Mouse (Mus musculus): Measurements from ENCODE around the gene Kat8. TPM values are rescaled to one million over a fixed set of nuclear protein-coding genes. Genes with fewer than 3 reads are reported as not detected.
A peak's percentile ranks its signal among the peaks of the same experiment; 100 is the strongest.
"Not testable (repeated sequence)": the region's sequence is repeated elsewhere in the genome, so short reads cannot be mapped to it uniquely, and the experiment has no call there.

Gene Kat8
- polyA plus RNA-seq, 1 experiment = 18.7 TPM

DNA sequence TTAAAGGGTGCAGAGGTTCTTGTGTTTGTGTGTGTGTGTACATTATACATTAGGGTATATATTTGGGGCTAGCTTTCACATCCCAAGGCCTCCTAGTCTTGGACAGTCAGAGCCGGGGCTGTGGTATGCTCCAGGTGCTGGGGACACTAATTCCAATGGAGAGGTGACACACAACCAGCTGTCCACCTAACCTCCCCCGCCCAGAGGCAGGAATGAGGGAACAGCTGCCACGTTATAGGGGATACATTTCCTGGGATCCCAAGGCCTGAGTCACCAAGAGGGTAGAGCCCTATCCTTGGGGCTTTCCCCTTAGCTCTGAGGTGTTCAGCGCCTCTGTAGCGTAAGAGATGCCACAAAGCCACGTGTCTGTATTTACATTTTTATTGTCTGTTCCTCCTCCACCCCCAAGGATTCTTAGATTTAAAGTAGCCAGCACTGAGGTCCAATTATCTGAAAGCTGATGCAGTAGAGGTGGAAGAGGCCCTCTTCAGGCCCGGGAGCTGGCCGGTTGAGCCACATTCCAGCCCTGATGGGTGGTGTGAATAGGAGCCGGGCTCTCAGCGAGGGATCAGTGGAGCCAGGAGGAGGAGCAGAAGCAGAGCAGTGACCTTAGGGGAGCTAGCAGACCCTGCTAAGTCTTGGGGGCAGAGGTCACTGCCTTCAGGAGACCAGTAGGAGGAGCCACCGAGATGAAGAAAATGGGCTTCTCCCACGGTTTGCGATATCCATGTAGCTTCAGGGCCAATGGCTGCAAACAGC, 20.1 kb downstream of the Kat8 start:
- Histone ChIP-seq H3K4me3 (ENCODE audit: insufficient read depth, poor library complexity, severe bottlenecking) (no peak overlapping the region), H3K79me2 (ENCODE audit: control insufficient read depth, insufficient read depth) (no peaks in the 10 kb centered on the region), H3K36me3 (ENCODE audit: control insufficient read depth, insufficient read depth) (no peaks in the 10 kb centered on the region), H3K79me3 (ENCODE audit: low read depth) (no peaks in the 10 kb centered on the region), H3ac (ENCODE audit: control insufficient read depth, insufficient read length, low read depth) (no peak overlapping the region), H3K27me3 (ENCODE audit: control insufficient read depth, insufficient read depth, insufficient read length) (no peaks in the 10 kb centered on the region)
- TF ChIP-seq USF1 (IDR thresholded peaks at IDR 0.05; ENCODE audit: low read depth) = peak; percentile 56
- TF ChIP-seq MYOD1 (IDR thresholded peaks at IDR 0.05; ENCODE audit: control insufficient read depth, insufficient read length, low read depth) = peak; percentile 90
- peak; percentile 84 for TF ChIP-seq MAX (IDR thresholded peaks at IDR 0.05)
- TF ChIP-seq CTCF (IDR thresholded peaks at IDR 0.05; ENCODE audit: control insufficient read depth, insufficient read depth, insufficient read length) = no peak

GRCm38 (mm10) chr7:127934075-127934474, 21.8 kb downstream of the Kat8 start:
- no peaks in the 10 kb centered on the region for H3K27me3 ChIP-seq (ENCODE audit: control insufficient read depth, insufficient read depth, insufficient read length)
- no peak overlapping the region for H3ac ChIP-seq (ENCODE audit: control insufficient read depth, insufficient read length, low read depth)
- TF ChIP-seq FOSL1 (IDR thresholded peaks at IDR 0.05; ENCODE audit: insufficient read depth, low read length, poor library complexity, severe bottlenecking) = no peak
- no peak for TF ChIP-seq MAX (IDR thresholded peaks at IDR 0.05)
- TF ChIP-seq CTCF (IDR thresholded peaks at IDR 0.05; ENCODE audit: control insufficient read depth, insufficient read depth, insufficient read length) = no peak
- no peak for TF ChIP-seq USF1 (IDR thresholded peaks at IDR 0.05; ENCODE audit: low read depth)
- TF ChIP-seq CEBPB (IDR thresholded peaks at IDR 0.05; ENCODE audit: low read depth) = no peak
- no peak for TF ChIP-seq MYOD1 (IDR thresholded peaks at IDR 0.05; ENCODE audit: control insufficient read depth, insufficient read length, low read depth)
- no peak for TF ChIP-seq MYOG (IDR thresholded peaks at IDR 0.05; ENCODE audit: control insufficient read depth, extremely low read depth, insufficient read length)
- H3K36me3 ChIP-seq (ENCODE audit: control insufficient read depth, insufficient read depth) = no peaks in the 10 kb centered on the region
- H3K79me3 ChIP-seq (ENCODE audit: low read depth) = no peaks in the 10 kb centered on the region
- no peaks in the 10 kb centered on the region for H3K79me2 ChIP-seq (ENCODE audit: control insufficient read depth, insufficient read depth)
- no peak overlapping the region for H3K4me3 ChIP-seq (ENCODE audit: insufficient read depth, poor library complexity, severe bottlenecking)

DNA sequence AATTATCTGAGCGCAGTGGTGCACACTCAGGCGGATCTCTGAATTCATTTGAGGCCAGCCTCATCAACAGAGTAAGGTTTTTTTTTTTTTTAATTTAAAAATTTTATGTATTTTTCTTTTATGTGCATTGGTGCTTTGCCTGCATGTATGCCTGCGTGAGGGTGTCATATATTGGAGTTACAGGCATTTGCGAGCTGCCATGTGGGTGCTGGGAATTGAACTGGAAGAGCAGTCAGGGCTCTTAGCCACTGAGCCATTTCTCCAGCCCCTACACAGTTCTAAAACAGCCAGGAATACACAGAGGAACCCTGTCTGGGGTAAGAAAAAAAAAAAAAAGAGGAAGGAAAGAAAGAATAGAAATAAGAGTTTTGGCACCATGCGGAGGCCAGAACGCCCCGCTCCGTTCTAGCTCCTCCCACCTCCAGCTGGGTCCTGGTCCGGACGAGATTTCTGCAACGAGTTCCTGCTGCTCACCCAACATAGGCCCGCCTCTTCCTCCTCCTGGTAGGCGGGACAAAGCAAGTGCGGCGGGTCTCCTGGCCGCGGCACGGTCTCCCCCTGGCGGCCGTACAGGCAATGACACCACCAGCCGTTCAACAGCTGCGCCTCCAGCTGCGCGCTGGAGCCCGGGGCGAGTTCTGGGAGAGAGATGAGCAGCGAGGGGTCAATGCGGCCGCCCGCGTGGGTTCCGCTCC, 22.9 kb downstream of the Kat8 start:
- H3K79me2 ChIP-seq (ENCODE audit: control insufficient read depth, insufficient read depth) = no peaks in the 10 kb centered on the region
- H3ac ChIP-seq (ENCODE audit: control insufficient read depth, insufficient read length, low read depth) = peak overlapping the region; percentile 87
- no peaks in the 10 kb centered on the region for H3K79me3 ChIP-seq (ENCODE audit: low read depth)
- H3K27me3 ChIP-seq (ENCODE audit: control insufficient read depth, insufficient read depth, insufficient read length) = no peaks in the 10 kb centered on the region
- no peaks in the 10 kb centered on the region for H3K36me3 ChIP-seq (ENCODE audit: control insufficient read depth, insufficient read depth)
- TF ChIP-seq MYOD1 (IDR thresholded peaks at IDR 0.05; ENCODE audit: control insufficient read depth, insufficient read length, low read depth) = peak; percentile 61
- no peak for TF ChIP-seq CEBPB (IDR thresholded peaks at IDR 0.05; ENCODE audit: low read depth)
- no peak for TF ChIP-seq FOSL1 (IDR thresholded peaks at IDR 0.05; ENCODE audit: insufficient read depth, low read length, poor library complexity, severe bottlenecking)
- TF ChIP-seq CTCF (IDR thresholded peaks at IDR 0.05; ENCODE audit: control insufficient read depth, insufficient read depth, insufficient read length) = peak; percentile 97
- no peak for TF ChIP-seq USF1 (IDR thresholded peaks at IDR 0.05; ENCODE audit: low read depth)
- peak overlapping the region; percentile 34 for H3K4me3 ChIP-seq (ENCODE audit: insufficient read depth, poor library complexity, severe bottlenecking)

- TF ChIP-seq USF1 (IDR thresholded peaks at IDR 0.05; ENCODE audit: low read depth) (no peak), MAX (IDR thresholded peaks at IDR 0.05) (no peak), MYOD1 (IDR thresholded peaks at IDR 0.05; ENCODE audit: control insufficient read depth, insufficient read length, low read depth) (no peak), FOSL1 (IDR thresholded peaks at IDR 0.05; ENCODE audit: insufficient read depth, low read length, poor library complexity, severe bottlenecking) (no peak), CTCF (IDR thresholded peaks at IDR 0.05; ENCODE audit: control insufficient read depth, insufficient read depth, insufficient read length) (no peak), MYOG (IDR thresholded peaks at IDR 0.05; ENCODE audit: control insufficient read depth, extremely low read depth, insufficient read length) (no peak), CEBPB (IDR thresholded peaks at IDR 0.05; ENCODE audit: low read depth) (no peak)
- H3K4me3 ChIP-seq (ENCODE audit: insufficient read depth, poor library complexity, severe bottlenecking) = peak overlapping the region; percentile 34
- no peaks in the 10 kb centered on the region for H3K36me3 ChIP-seq (ENCODE audit: control insufficient read depth, insufficient read depth)
- H3K79me3 ChIP-seq (ENCODE audit: low read depth) = no peaks in the 10 kb centered on the region
- H3K27me3 ChIP-seq (ENCODE audit: control insufficient read depth, insufficient read depth, insufficient read length) = no peaks in the 10 kb centered on the region
- H3ac ChIP-seq (ENCODE audit: control insufficient read depth, insufficient read length, low read depth) = peak overlapping the region; percentile 87
- H3K79me2 ChIP-seq (ENCODE audit: control insufficient read depth, insufficient read depth) = no peaks in the 10 kb centered on the region
These were observed 23.4 kb downstream of the Kat8 start for GRCm38 (mm10) chr7:127935748-127936159.

- Histone ChIP-seq H3K79me2 (ENCODE audit: control insufficient read depth, insufficient read depth) (no peaks in the 10 kb centered on the region), H3K4me3 (ENCODE audit: insufficient read depth, poor library complexity, severe bottlenecking) (no peak overlapping the region), H3K36me3 (ENCODE audit: control insufficient read depth, insufficient read depth) (no peaks in the 10 kb centered on the region), H3K27me3 (ENCODE audit: control insufficient read depth, insufficient read depth, insufficient read length) (no peaks in the 10 kb centered on the region), H3ac (ENCODE audit: control insufficient read depth, insufficient read length, low read depth) (peak overlapping the region; percentile 87), H3K79me3 (ENCODE audit: low read depth) (no peaks in the 10 kb centered on the region)
- TF ChIP-seq MYOG (IDR thresholded peaks at IDR 0.05; ENCODE audit: control insufficient read depth, extremely low read depth, insufficient read length) (no peak), FOSL1 (IDR thresholded peaks at IDR 0.05; ENCODE audit: insufficient read depth, low read length, poor library complexity, severe bottlenecking) (no peak), MYOD1 (IDR thresholded peaks at IDR 0.05; ENCODE audit: control insufficient read depth, insufficient read length, low read depth) (no peak), CEBPB (IDR thresholded peaks at IDR 0.05; ENCODE audit: low read depth) (no peak), CTCF (IDR thresholded peaks at IDR 0.05; ENCODE audit: control insufficient read depth, insufficient read depth, insufficient read length) (no peak), USF1 (IDR thresholded peaks at IDR 0.05; ENCODE audit: low read depth) (no peak), MAX (IDR thresholded peaks at IDR 0.05) (no peak)
These were observed 24.0 kb downstream of the Kat8 start for GRCm38 (mm10) chr7:127936216-127936884.

DNA sequence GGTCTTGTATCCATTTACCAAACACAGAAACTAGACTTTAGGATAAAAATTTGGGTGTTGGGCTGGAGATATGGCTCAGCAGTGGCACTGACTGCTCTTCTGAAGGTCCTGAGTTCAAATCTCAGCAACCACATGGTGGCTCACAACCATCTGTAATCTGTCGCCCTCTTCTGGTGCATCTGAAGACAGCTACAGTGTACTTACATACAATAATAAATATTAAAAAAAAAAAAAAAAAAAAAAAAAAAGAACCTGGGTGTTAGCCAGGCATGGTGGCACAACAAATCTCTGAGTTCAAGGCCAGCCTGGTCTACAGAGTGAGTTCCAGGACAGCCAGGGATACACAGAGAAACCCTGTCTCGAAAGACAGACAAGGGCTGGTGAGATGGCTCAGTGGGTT, 29.8 kb downstream of the Kat8 start:
- H3K79me2 ChIP-seq (ENCODE audit: control insufficient read depth, insufficient read depth); H3K79me3 ChIP-seq (ENCODE audit: low read depth); H3K4me3 ChIP-seq (ENCODE audit: insufficient read depth, poor library complexity, severe bottlenecking); H3ac ChIP-seq (ENCODE audit: control insufficient read depth, insufficient read length, low read depth); H3K36me3 ChIP-seq (ENCODE audit: control insufficient read depth, insufficient read depth): not testable (repeated sequence)
- peaks cover 30% of the 10 kb centered on the region for H3K27me3 ChIP-seq (ENCODE audit: control insufficient read depth, insufficient read depth, insufficient read length)

All from C2C12 (cell line).